Mouse (Mus musculus) frontal cortex, adult 2 months (tissue): ENCODE measurements around the gene Opn4. TPM values are rescaled to one million over a fixed set of nuclear protein-coding genes. Genes with fewer than 3 reads are reported as not detected.

Experiments used
- DNase-seq, 2 experiments: peaks; one replicate each; pipeline ENCODE4 v3.0.0; 2022; ENCODE audit warnings: low spot score in 1 of 2; ENCODE audit errors: extremely low spot score in 1 of 2
- polyA plus RNA-seq: library from polyadenylated mRNA; depleted of rRNA; stranded (reverse); fragments of >200 nt; gene quantifications from 2 replicates; pipeline ENCODE4 v1.2.3, GENCODE M21; 2012

Gene Opn4
- polyA plus RNA-seq, 1 experiment, result 0.10 TPM

- DNase-seq, result no peak
Measured at GRCm38 (mm10) chr14:34591741-34592535, 8.0 kb downstream of the Opn4 start.

- DNase-seq, result peak in 1 of 2 experiments; percentile 13
Measured at GRCm38 (mm10) chr14:34590743-34591675, 8.9 kb downstream of the Opn4 start.

GRCm38 (mm10) chr14:34590017-34590570 lies 9.8 kb downstream of the Opn4 start:
- no peak for DNase-seq

- DNase-seq, result no peak
Measured at GRCm38 (mm10) chr14:34589185-34589713, 10.7 kb downstream of the Opn4 start.

GRCm38 (mm10) chr14:34588498-34588897 lies 11.4 kb downstream of the Opn4 start, which contains the start of gene Ldb3:
Ldb3 (minus strand) TSS chr14:34588682.
- no peak for DNase-seq

- no peak for DNase-seq
Measured at GRCm38 (mm10) chr14:34588005-34588404, 11.9 kb downstream of the Opn4 start.

GRCm38 (mm10) chr14:34586871-34587270 lies 13.1 kb downstream of the Opn4 start:
- no peak for DNase-seq

- DNase-seq, result no peak
Measured at GRCm38 (mm10) chr14:34585358-34586105, 14.4 kb downstream of the Opn4 start.

GRCm38 (mm10) chr14:34582740-34583427 lies 17.1 kb downstream of the Opn4 start:
- no peak for DNase-seq

- no peak for DNase-seq
Measured at GRCm38 (mm10) chr14:34576858-34577257, 23.1 kb downstream of the Opn4 start.

GRCm38 (mm10) chr14:34574068-34574467 lies 25.9 kb downstream of the Opn4 start:
- no peak for DNase-seq

- no peak for DNase-seq
Measured at GRCm38 (mm10) chr14:34573348-34573913, 26.5 kb downstream of the Opn4 start.

GRCm38 (mm10) chr14:34571610-34572387 lies 28.1 kb downstream of the Opn4 start:
- DNase-seq, result no peak

GRCm38 (mm10) chr14:34570903-34571302 lies 29.0 kb downstream of the Opn4 start:
- no peak for DNase-seq

- DNase-seq, result peak in 1 of 2 experiments; percentile 93
Measured at GRCm38 (mm10) chr14:34570294-34570693, 29.6 kb downstream of the Opn4 start.

- no peak for DNase-seq
Measured at GRCm38 (mm10) chr14:34569534-34570194, 30.3 kb downstream of the Opn4 start.

- DNase-seq, result no peak
Measured at GRCm38 (mm10) chr14:34568626-34569025, 31.3 kb downstream of the Opn4 start.

GRCm38 (mm10) chr14:34567697-34568096 lies 32.2 kb downstream of the Opn4 start:
- DNase-seq, result no peak
